Mouse (Mus musculus): ENCODE data around the gene Otos. TPM values are rescaled to one million over a fixed set of nuclear protein-coding genes. Genes with fewer than 3 reads are reported as not detected.

Otos gene
- total RNA-seq, 2 experiments from 2014 or later = 0.15 to 0.35 TPM

DNA sequence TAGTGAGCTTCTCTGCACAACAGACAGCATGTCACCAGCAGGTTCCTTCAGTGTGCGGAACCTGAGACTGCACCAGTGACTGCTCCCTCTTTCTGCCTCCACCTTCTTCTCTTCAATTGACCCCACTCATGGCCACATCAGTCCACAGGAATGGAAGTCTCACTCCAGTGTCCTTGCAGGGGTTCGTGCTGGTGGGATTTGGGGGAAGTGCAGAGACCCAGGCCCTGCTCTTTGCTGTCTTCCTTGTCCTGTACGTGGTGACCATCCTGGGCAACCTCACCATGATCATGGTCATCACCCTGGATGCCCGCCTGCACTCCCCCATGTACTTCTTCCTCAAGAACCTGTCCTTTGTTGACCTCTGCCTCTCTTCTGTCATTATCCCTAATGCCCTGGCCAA, 40.9 kb downstream of the Otos start:
- DNase-seq = no peak

DNA sequence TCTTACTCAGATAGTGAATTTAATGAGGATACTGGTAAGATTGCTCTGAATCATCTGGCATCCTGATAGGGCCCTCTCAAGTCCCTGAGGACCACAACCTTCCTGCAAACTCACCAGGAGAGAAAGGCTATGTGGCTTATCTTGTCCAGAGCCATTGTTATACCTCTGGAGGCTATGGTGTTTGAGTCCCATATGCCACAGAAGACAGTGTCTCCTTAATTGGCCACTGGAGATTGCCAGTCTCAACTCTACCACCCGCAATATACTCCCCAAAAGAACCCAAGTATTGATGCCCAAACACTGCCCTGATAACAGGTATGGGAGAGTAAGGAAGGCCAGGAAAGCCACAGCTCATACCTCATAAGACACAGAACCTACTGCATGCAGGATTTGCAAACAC, 43.2 kb downstream of the Otos start, which contains the start of gene Olfr1410:
Olfr1410 (plus strand) TSS at position 301 of the 400 bp plus-strand sequence.
- no peak for DNase-seq

DNA sequence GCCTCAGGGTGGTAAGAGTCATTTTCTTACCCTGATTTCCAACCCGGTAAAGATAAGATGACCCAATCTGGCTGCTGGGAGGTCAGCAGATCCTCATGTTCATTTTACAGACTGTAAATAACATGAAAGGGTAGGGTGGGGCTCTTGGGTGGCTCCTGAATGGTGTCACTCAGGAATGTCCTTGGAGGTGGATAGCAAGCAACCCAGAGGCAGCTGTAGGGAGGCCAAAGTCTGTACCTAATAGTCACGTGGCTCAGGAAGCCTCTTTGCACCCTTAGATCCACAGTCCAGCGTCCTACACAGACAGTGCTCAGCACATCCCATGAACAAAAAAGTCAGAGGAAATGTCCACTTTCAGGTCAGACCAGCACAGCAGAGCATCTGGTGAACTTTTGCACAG, 52.6 kb downstream of the Otos start:
- DNase-seq = no peak

Other genes starting within 250 kb of the Otos start
- gene Ndufa10, start 175.0 kb downstream of the Otos start, total RNA-seq (2021) = 100 to 1,000 TPM; 258 to 259 TPM
- gene Olfr1416, start 163.7 kb downstream of the Otos start, total RNA-seq (2021) = not detected
- not detected for gene Olfr1415, start 152.7 kb downstream of the Otos start, total RNA-seq (2021)
- gene Olfr1414, start 130.2 kb downstream of the Otos start, total RNA-seq (2021) = not detected
- not detected for gene Olfr1413, start 77.5 kb downstream of the Otos start, total RNA-seq (2021)
- not detected for gene Olfr1412, start 63.1 kb downstream of the Otos start, total RNA-seq (2021)
- gene Olfr1411, start 54.4 kb downstream of the Otos start, total RNA-seq (2021) = not detected
- not detected for gene Olfr1410, start 43.1 kb downstream of the Otos start, total RNA-seq (2021)
- gene Olfr12, start 31.1 kb downstream of the Otos start, total RNA-seq (2021) = not detected
- gene Cops9, start 6.9 kb downstream of the Otos start, total RNA-seq (2021) = 100 to 1,000 TPM; 336 to 386 TPM
- gene Gpc1, start 182.8 kb upstream of the Otos start, total RNA-seq (2021) = 100 to 1,000 TPM; 147 to 157 TPM